Comparison of ENCODE assay signal across 12 mouse cellular contexts in genomic region chr5:75076326-75077050, GRCm38 (mm10). TPM values are rescaled to one million over a fixed set of nuclear protein-coding genes. Genes with fewer than 3 reads are reported as not detected.
DNase-seq lines count a peak whose midpoint lies in the region; ATAC-seq and TF ChIP-seq lines count a peak whose summit lies in the region.
"Had no signal": no experiment of that assay in that cellular context is flagged by ENCODE, and none has a peak within 500 bp of the region (broad histone marks: within the 10 kb centered on the region; RNA-seq: fewer than 3 reads in every experiment).

No protein-coding gene starts in this region.

- no peaks in the 10 kb centered on the region for H3K36me3 ChIP-seq in kidney, postnatal 0 days (ENCODE audit: insufficient read depth, low read length)
- H3K36me3 ChIP-seq in forebrain, embryonic 16.5 days (ENCODE audit: control insufficient read depth, insufficient read depth) = no peaks in the 10 kb centered on the region
- no peaks in the 10 kb centered on the region for H3K36me3 ChIP-seq in midbrain, embryonic 12.5 days

- peaks cover 10% of the 10 kb centered on the region for H3K4me1 ChIP-seq in kidney, postnatal 0 days (replicated peaks; ENCODE audit: insufficient read depth, low read length)
- H3K4me1 ChIP-seq in forebrain, embryonic 16.5 days (replicated peaks; ENCODE audit: control insufficient read depth, insufficient read depth, low read length) = peaks cover 19% of the 10 kb centered on the region
- peaks cover 34% of the 10 kb centered on the region for H3K4me1 ChIP-seq in midbrain, embryonic 12.5 days

- no peak overlapping the region for H3K9ac ChIP-seq in kidney, postnatal 0 days (ENCODE audit: low read depth, low read length)
- H3K9ac ChIP-seq in forebrain, embryonic 16.5 days (replicated peaks; ENCODE audit: low read depth, low read length) = peak overlapping the region; percentile 54
- H3K9ac ChIP-seq in midbrain, embryonic 12.5 days (replicated peaks) = no peak overlapping the region

- no peak for TF ChIP-seq CTCF in kidney, postnatal 0 days (IDR thresholded peaks at IDR 0.05; ENCODE audit: low read depth)

- H3K4me3 ChIP-seq in kidney, postnatal 0 days (replicated peaks; ENCODE audit: low read depth, low read length) = 0 out of 2 replicates have a peak overlapping the region, but pooled peaks have one; percentile 11
- H3K4me3 ChIP-seq in forebrain, embryonic 16.5 days (replicated peaks; ENCODE audit: low read length) = peak overlapping the region; percentile 50
- peak overlapping the region; percentile 31 for H3K4me3 ChIP-seq in midbrain, embryonic 12.5 days

- no peak for DNase-seq in kidney, postnatal 0 days (ENCODE audit: low spot score)
- no peak for DNase-seq in kidney, postnatal 4 days
- DNase-seq in layer of hippocampus, postnatal 10 days (ENCODE audit: low spot score in 2 of 2) = no peak
- no peak for DNase-seq in gastrocnemius, postnatal 25 days
- DNase-seq in ovary, postnatal 36 days (ENCODE audit: low spot score) = no peak
- DNase-seq: lung, postnatal 36 days; right cerebral cortex, adult 18-20 months; thymus, adult 2 months had no signal

- 0 out of 2 replicates have a peak overlapping the region, but pooled peaks have one; percentile 38 for H3K4me2 ChIP-seq in kidney, postnatal 0 days (ENCODE audit: low read length)
- peak overlapping the region; percentile 67 for H3K4me2 ChIP-seq in forebrain, embryonic 16.5 days (ENCODE audit: low read length)
- H3K4me2 ChIP-seq in midbrain, embryonic 12.5 days (replicated peaks) = peak overlapping the region; percentile 41

- H3K27me3 ChIP-seq in kidney, postnatal 0 days (ENCODE audit: insufficient read depth, low read length) = peaks cover 97% of the 10 kb centered on the region
- H3K27me3 ChIP-seq in forebrain, embryonic 16.5 days (replicated peaks; ENCODE audit: control insufficient read depth, insufficient read depth, low read length) = peaks cover 72% of the 10 kb centered on the region
- H3K27me3 ChIP-seq in midbrain, embryonic 12.5 days = peaks cover 98% of the 10 kb centered on the region

- H3K27ac ChIP-seq in kidney, postnatal 0 days = no peak overlapping the region
- H3K27ac ChIP-seq in forebrain, embryonic 16.5 days (ENCODE audit: low read length) = no peak overlapping the region
- H3K27ac ChIP-seq in midbrain, embryonic 12.5 days (replicated peaks) = no peak overlapping the region

- H3K9me3 ChIP-seq in kidney, postnatal 0 days (replicated peaks; ENCODE audit: low read length) = no peaks in the 10 kb centered on the region
- no peaks in the 10 kb centered on the region for H3K9me3 ChIP-seq in forebrain, embryonic 16.5 days (ENCODE audit: control insufficient read depth, low read length)
- no peaks in the 10 kb centered on the region for H3K9me3 ChIP-seq in midbrain, embryonic 12.5 days

- ATAC-seq in kidney, postnatal 0 days (replicated peaks; ENCODE audit: low FRiP score, low read depth) = no peak
- ATAC-seq in forebrain, embryonic 16.5 days = no peak
- no peak for ATAC-seq in midbrain, embryonic 12.5 days (ENCODE audit: low FRiP score, low read depth)

- under 1% methylated on average over 17 of the region's 17 CpGs for WGBS in kidney, postnatal 0 days
- 2% methylated on average over 17 of the region's 17 CpGs for WGBS in forebrain, embryonic 16.5 days
- WGBS in midbrain, embryonic 12.5 days = under 1% methylated on average over 17 of the region's 17 CpGs

RNA-seq across cellular contexts. Expression of gene Gsx2, which starts 1.1 kb away (rescaled TPM):
- polyA plus RNA-seq in kidney, postnatal 0 days (2015; fragmentation: Nextera tagmentation; extraction: Ambion mirVana) = not detected in 2 replicates
- polyA plus RNA-seq in forebrain, embryonic 16.5 days (2015; fragmentation: Nextera tagmentation; extraction: Ambion mirVana) = 3.3 and 6.0 TPM in 2 replicates
- polyA plus RNA-seq in midbrain, embryonic 12.5 days (2016; fragmentation: Nextera tagmentation; extraction: Ambion mirVana) = 3.6 TPM in 2 replicates
- under 1 TPM; 0.47 to 0.59 TPM for total RNA-seq in layer of hippocampus, postnatal 10 days (2021)
- not detected for total RNA-seq in gastrocnemius, postnatal 25 days (2021)
- total RNA-seq: hematopoietic stem cell, adult 5-6 weeks; left cerebral cortex, postnatal 25 days had no signal
- polyA plus RNA-seq: thymus, adult 2 months had no signal

RNA-seq across cellular contexts. Expression of gene Chic2, which starts 31.9 kb away (rescaled TPM):
- 43.3 and 51.3 TPM in 2 replicates for polyA plus RNA-seq in kidney, postnatal 0 days (2015; fragmentation: Nextera tagmentation; extraction: Ambion mirVana)
- polyA plus RNA-seq in forebrain, embryonic 16.5 days (2015; fragmentation: Nextera tagmentation; extraction: Ambion mirVana) = 26.9 and 31.6 TPM in 2 replicates
- 33.3 and 44.7 TPM in 2 replicates for polyA plus RNA-seq in midbrain, embryonic 12.5 days (2016; fragmentation: Nextera tagmentation; extraction: Ambion mirVana)
- total RNA-seq in layer of hippocampus, postnatal 10 days (2021) = 10 to 100 TPM; 28.3 to 31.5 TPM
- 10 to 100 TPM; 13.6 to 14.3 TPM for total RNA-seq in gastrocnemius, postnatal 25 days (2021)
